Mouse (Mus musculus): ENCODE data around the gene Tcf20. TPM values are rescaled to one million over a fixed set of nuclear protein-coding genes. Genes with fewer than 3 reads are reported as not detected.

Tcf20 gene
- polyA plus RNA-seq, 2 experiments, result 14.6 to 28.9 TPM

DNA sequence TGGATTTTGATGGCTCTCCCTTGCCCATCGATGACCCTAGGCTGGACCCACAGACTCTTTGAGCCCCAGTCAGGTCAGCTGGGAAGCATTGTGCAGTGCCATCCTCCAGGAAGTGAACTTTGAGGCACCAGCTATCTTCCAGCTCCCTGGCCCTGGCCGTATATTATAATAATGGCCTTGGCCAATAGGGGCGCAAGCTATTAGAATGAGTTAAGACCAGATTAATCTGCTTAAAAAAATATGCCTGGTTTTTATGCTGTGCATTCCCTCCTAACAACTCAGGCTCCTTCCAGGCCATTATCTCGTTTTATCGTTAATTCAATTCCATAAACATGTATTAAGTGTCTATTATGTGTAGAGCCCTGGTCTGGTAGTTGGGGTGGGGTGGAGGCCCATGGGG lies 56.2 kb downstream of the Tcf20 start:
- ATAC-seq (ENCODE audit: low FRiP score, low read depth) (no peak), DNase-seq (ENCODE audit: low spot score) (no peak)
- TF ChIP-seq POLR2A (IDR thresholded peaks at IDR 0.05; ENCODE audit: borderline replicate concordance, extremely low read depth, insufficient read depth, insufficient read length), result no peak
- no peak overlapping the region for H3K4me2 ChIP-seq (replicated peaks; ENCODE audit: low read depth, low read length, severe bottlenecking)
- 80% methylated on average over 5 of the region's 5 CpGs for WGBS
- H3K27me3 ChIP-seq (ENCODE audit: control insufficient read depth, insufficient read depth, low read length), result peaks cover 5% of the 10 kb centered on the region; the same call in 1 of the 2 replicates
- no peak overlapping the region for H3K4me3 ChIP-seq (replicated peaks; ENCODE audit: low read length)
- H3K9ac ChIP-seq (ENCODE audit: low read depth, low read length, severe bottlenecking), result no peak overlapping the region
- peaks cover 56% of the 10 kb centered on the region for H3K4me1 ChIP-seq (ENCODE audit: control insufficient read depth, insufficient read depth, low read length)
- H3K27ac ChIP-seq (replicated peaks; ENCODE audit: low read depth, low read length), result no peak overlapping the region
- no peaks in the 10 kb centered on the region for H3K9me3 ChIP-seq (ENCODE audit: control insufficient read depth, low read length)
- H3K36me3 ChIP-seq (ENCODE audit: control insufficient read depth, insufficient read depth, low read length), result no peaks in the 10 kb centered on the region

- no peak for ATAC-seq (ENCODE audit: low FRiP score, low read depth)
Measured at GRCm38 (mm10) chr15:82929595-82929994, 58.1 kb downstream of the Tcf20 start.

GRCm38 (mm10) chr15:82928844-82929243 lies 58.8 kb downstream of the Tcf20 start:
- TF ChIP-seq POLR2A (IDR thresholded peaks at IDR 0.05; ENCODE audit: borderline replicate concordance, extremely low read depth, insufficient read depth, insufficient read length), result no peak
- H3K4me1 ChIP-seq (ENCODE audit: control insufficient read depth, insufficient read depth, low read length), result peaks cover 79% of the 10 kb centered on the region
- no peaks in the 10 kb centered on the region for H3K36me3 ChIP-seq (ENCODE audit: control insufficient read depth, insufficient read depth, low read length)
- H3K4me3 ChIP-seq (replicated peaks; ENCODE audit: low read length), result no peak overlapping the region
- DNase-seq (ENCODE audit: low spot score) (peak; percentile 60), ATAC-seq (ENCODE audit: low FRiP score, low read depth) (no peak)
- H3K9ac ChIP-seq (ENCODE audit: low read depth, low read length, severe bottlenecking), result no peak overlapping the region
- no peak overlapping the region for H3K4me2 ChIP-seq (replicated peaks; ENCODE audit: low read depth, low read length, severe bottlenecking)
- WGBS, result 37% methylated on average over 8 of the region's 8 CpGs
- H3K9me3 ChIP-seq (ENCODE audit: control insufficient read depth, low read length), result no peaks in the 10 kb centered on the region
- peaks cover 5% of the 10 kb centered on the region; the same call in 1 of the 2 replicates for H3K27me3 ChIP-seq (ENCODE audit: control insufficient read depth, insufficient read depth, low read length)
- no peak overlapping the region for H3K27ac ChIP-seq (replicated peaks; ENCODE audit: low read depth, low read length)

More at GRCm38 (mm10) chr15:82929595-82929994, 58.1 kb downstream of the Tcf20 start:
- Histone ChIP-seq H3K9ac (ENCODE audit: low read depth, low read length, severe bottlenecking) (no peak overlapping the region), H3K9me3 (ENCODE audit: control insufficient read depth, low read length) (no peaks in the 10 kb centered on the region), H3K4me2 (replicated peaks; ENCODE audit: low read depth, low read length, severe bottlenecking) (no peak overlapping the region), H3K27ac (replicated peaks; ENCODE audit: low read depth, low read length) (no peak overlapping the region), H3K36me3 (ENCODE audit: control insufficient read depth, insufficient read depth, low read length) (no peaks in the 10 kb centered on the region), H3K27me3 (ENCODE audit: control insufficient read depth, insufficient read depth, low read length) (peaks cover 5% of the 10 kb centered on the region; the same call in 1 of the 2 replicates), H3K4me3 (replicated peaks; ENCODE audit: low read length) (no peak overlapping the region), H3K4me1 (ENCODE audit: control insufficient read depth, insufficient read depth, low read length) (peaks cover 74% of the 10 kb centered on the region)
- DNase-seq (ENCODE audit: low spot score), result no peak
- WGBS, result 13% methylated on average over 9 of the region's 9 CpGs
- TF ChIP-seq POLR2A (IDR thresholded peaks at IDR 0.05; ENCODE audit: borderline replicate concordance, extremely low read depth, insufficient read depth, insufficient read length), result no peak

- peaks cover 79% of the 10 kb centered on the region for H3K4me1 ChIP-seq (ENCODE audit: control insufficient read depth, insufficient read depth, low read length)
- TF ChIP-seq POLR2A (IDR thresholded peaks at IDR 0.05; ENCODE audit: borderline replicate concordance, extremely low read depth, insufficient read depth, insufficient read length), result no peak
- H3K36me3 ChIP-seq (ENCODE audit: control insufficient read depth, insufficient read depth, low read length), result no peaks in the 10 kb centered on the region
- no peak for ATAC-seq (ENCODE audit: low FRiP score, low read depth)
- 4% methylated on average over 6 of the region's 6 CpGs for WGBS
- H3K4me3 ChIP-seq (replicated peaks; ENCODE audit: low read length), result no peak overlapping the region
- H3K9ac ChIP-seq (ENCODE audit: low read depth, low read length, severe bottlenecking), result no peak overlapping the region
- H3K4me2 ChIP-seq (replicated peaks; ENCODE audit: low read depth, low read length, severe bottlenecking), result no peak overlapping the region
- no peaks in the 10 kb centered on the region for H3K9me3 ChIP-seq (ENCODE audit: control insufficient read depth, low read length)
- no peak for DNase-seq (ENCODE audit: low spot score)
- no peak overlapping the region for H3K27ac ChIP-seq (replicated peaks; ENCODE audit: low read depth, low read length)
- peaks cover 5% of the 10 kb centered on the region; the same call in 1 of the 2 replicates for H3K27me3 ChIP-seq (ENCODE audit: control insufficient read depth, insufficient read depth, low read length)
Measured at GRCm38 (mm10) chr15:82928023-82928422, 59.6 kb downstream of the Tcf20 start.

GRCm38 (mm10) chr15:82927057-82927456 lies 60.6 kb downstream of the Tcf20 start:
- Histone ChIP-seq H3K4me2 (replicated peaks; ENCODE audit: low read depth, low read length, severe bottlenecking) (no peak overlapping the region), H3K4me3 (replicated peaks; ENCODE audit: low read length) (no peak overlapping the region), H3K27me3 (ENCODE audit: control insufficient read depth, insufficient read depth, low read length) (peaks cover 5% of the 10 kb centered on the region; the same call in 1 of the 2 replicates), H3K9me3 (ENCODE audit: control insufficient read depth, low read length) (no peaks in the 10 kb centered on the region), H3K9ac (ENCODE audit: low read depth, low read length, severe bottlenecking) (no peak overlapping the region), H3K4me1 (ENCODE audit: control insufficient read depth, insufficient read depth, low read length) (peaks cover 82% of the 10 kb centered on the region), H3K36me3 (ENCODE audit: control insufficient read depth, insufficient read depth, low read length) (no peaks in the 10 kb centered on the region), H3K27ac (replicated peaks; ENCODE audit: low read depth, low read length) (no peak overlapping the region)
- DNase-seq (ENCODE audit: low spot score) (no peak), ATAC-seq (ENCODE audit: low FRiP score, low read depth) (no peak)
- WGBS, result 64% methylated on average over 3 of the region's 5 CpGs
- no peak for TF ChIP-seq POLR2A (IDR thresholded peaks at IDR 0.05; ENCODE audit: borderline replicate concordance, extremely low read depth, insufficient read depth, insufficient read length)

All from limb, embryonic 14.5 days (tissue).